ENCODE assay signal across 9 mouse cellular contexts in the genomic region with DNA sequence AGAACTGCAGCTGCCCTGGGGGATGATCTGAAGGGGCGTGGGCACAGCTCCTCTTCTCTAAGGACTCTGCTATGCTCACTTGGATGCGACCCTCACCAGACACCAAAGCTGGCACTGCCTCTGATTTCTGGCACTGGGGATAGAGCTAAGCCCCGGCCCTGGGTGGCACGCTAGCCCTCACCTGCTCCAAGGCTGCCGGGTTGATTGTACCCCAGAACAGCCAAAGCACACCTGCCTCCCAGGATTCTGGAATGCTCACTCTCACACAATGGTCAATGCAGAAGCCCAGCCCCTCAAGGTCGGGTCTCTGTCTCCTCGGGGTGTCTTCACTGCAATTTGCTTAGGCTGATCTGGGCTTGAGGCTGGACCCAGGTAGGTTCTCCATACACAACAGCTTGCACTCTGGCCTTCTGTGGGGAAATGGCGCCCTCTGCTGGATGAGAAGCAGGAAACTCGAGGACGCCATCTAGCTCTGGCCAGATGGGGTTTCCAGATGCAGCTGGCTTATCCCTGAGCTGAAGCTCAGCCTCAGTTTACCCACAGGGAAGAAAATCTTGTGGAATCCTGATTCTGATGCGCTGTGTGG. TPM values are rescaled to one million over a fixed set of nuclear protein-coding genes. Genes with fewer than 3 reads are reported as not detected.
DNase-seq lines count a peak whose midpoint lies in the region; ATAC-seq and TF ChIP-seq lines count a peak whose summit lies in the region.
"Had no signal": no experiment of that assay in that cellular context is flagged by ENCODE, and none has a peak within 500 bp of the region (broad histone marks: within the 10 kb centered on the region; RNA-seq: fewer than 3 reads in every experiment).

No protein-coding gene starts in this region.

- H3K4me2 ChIP-seq in heart, embryonic 15.5 days: no peak overlapping the region
- no peak overlapping the region for H3K4me2 ChIP-seq in liver, embryonic 11.5 days
- no peak overlapping the region for H3K4me2 ChIP-seq in neural tube, embryonic 11.5 days (ENCODE audit: low read depth)
- H3K4me2 ChIP-seq in stomach, embryonic 15.5 days: no peak overlapping the region
- H3K4me2 ChIP-seq: embryonic facial prominence, embryonic 12.5 days had no signal

- TF ChIP-seq POLR2A in bone marrow macrophage, adult 2 months (IDR thresholded peaks at IDR 0.05; ENCODE audit: borderline replicate concordance, low read depth, low read length): no peak

- no peaks in the 10 kb centered on the region for H3K4me1 ChIP-seq in bone marrow macrophage, adult 2 months (ENCODE audit: control insufficient read depth, insufficient read depth, low read length)
- H3K4me1 ChIP-seq in erythroblast, embryonic 14.5 days (ENCODE audit: control insufficient read depth): peaks cover 54% of the 10 kb centered on the region
- peaks cover 10% of the 10 kb centered on the region for H3K4me1 ChIP-seq in heart, embryonic 15.5 days (replicated peaks)
- peaks cover 8% of the 10 kb centered on the region; the same call in 1 of the 2 replicates for H3K4me1 ChIP-seq in liver, embryonic 11.5 days (replicated peaks; ENCODE audit: control insufficient read depth, insufficient read depth, low read length)
- no peaks in the 10 kb centered on the region for H3K4me1 ChIP-seq in neural tube, embryonic 11.5 days (ENCODE audit: control insufficient read depth, insufficient read depth, low read length)
- H3K4me1 ChIP-seq in stomach, embryonic 15.5 days: 0 out of 2 replicates have a peak, but pooled peaks cover 7% of the 10 kb centered on the region
- H3K4me1 ChIP-seq: embryonic facial prominence, embryonic 12.5 days had no signal

- DNase-seq in CD4-positive helper T cell, adult 2 months (ENCODE audit: low read depth, low spot score): peak; percentile 85
- peak; percentile 87 for DNase-seq in kidney, postnatal 14 days
- peak; percentile 77 for DNase-seq in liver, embryonic 11.5 days (ENCODE audit: low spot score)
- DNase-seq in neural tube, embryonic 11.5 days (ENCODE audit: low spot score): peak; percentile 82

- H3K27ac ChIP-seq in bone marrow macrophage, adult 2 months (ENCODE audit: insufficient read depth, low read depth, low read length): no peak overlapping the region
- no peak overlapping the region for H3K27ac ChIP-seq in heart, embryonic 15.5 days
- no peak overlapping the region for H3K27ac ChIP-seq in liver, embryonic 11.5 days (ENCODE audit: low read depth, low read length)
- H3K27ac ChIP-seq in neural tube, embryonic 11.5 days (ENCODE audit: low read depth, low read length): no peak overlapping the region
- peak overlapping the region; percentile 53 for H3K27ac ChIP-seq in stomach, embryonic 15.5 days
- H3K27ac ChIP-seq: embryonic facial prominence, embryonic 12.5 days had no signal

- H3K36me3 ChIP-seq in erythroblast, embryonic 14.5 days (ENCODE audit: control insufficient read depth): peaks cover 35% of the 10 kb centered on the region
- H3K36me3 ChIP-seq in heart, embryonic 15.5 days: no peaks in the 10 kb centered on the region
- no peaks in the 10 kb centered on the region for H3K36me3 ChIP-seq in liver, embryonic 11.5 days (ENCODE audit: control insufficient read depth, insufficient read depth, low read length)
- H3K36me3 ChIP-seq in neural tube, embryonic 11.5 days (ENCODE audit: control insufficient read depth, insufficient read depth, low read length): no peaks in the 10 kb centered on the region
- no peaks in the 10 kb centered on the region for H3K36me3 ChIP-seq in stomach, embryonic 15.5 days
- H3K36me3 ChIP-seq: embryonic facial prominence, embryonic 12.5 days had no signal

- ATAC-seq in heart, embryonic 15.5 days (replicated peaks; ENCODE audit: insufficient number of reproducible peaks, insufficient read depth, low FRiP score, low read depth): peak; percentile 34
- peak; percentile 62; the same call in 1 of the 2 replicates for ATAC-seq in liver, embryonic 11.5 days (replicated peaks; ENCODE audit: low FRiP score)
- ATAC-seq in neural tube, embryonic 11.5 days (ENCODE audit: insufficient read depth, low FRiP score, low TSS enrichment): peak; percentile 53; the same call in 1 of the 2 replicates
- peak; percentile 14; the same call in 1 of the 2 replicates for ATAC-seq in stomach, embryonic 15.5 days (ENCODE audit: insufficient read depth, low FRiP score, low read depth)

- H3K9me3 ChIP-seq in erythroblast, embryonic 14.5 days (ENCODE audit: control insufficient read depth, low read length): no peaks in the 10 kb centered on the region
- H3K9me3 ChIP-seq in heart, embryonic 15.5 days (replicated peaks): no peaks in the 10 kb centered on the region
- no peaks in the 10 kb centered on the region for H3K9me3 ChIP-seq in liver, embryonic 11.5 days (ENCODE audit: control insufficient read depth, low read length)
- H3K9me3 ChIP-seq in neural tube, embryonic 11.5 days (ENCODE audit: control insufficient read depth, low read length): no peaks in the 10 kb centered on the region
- no peaks in the 10 kb centered on the region for H3K9me3 ChIP-seq in stomach, embryonic 15.5 days
- H3K9me3 ChIP-seq: embryonic facial prominence, embryonic 12.5 days had no signal

- WGBS in heart, embryonic 15.5 days: 40% methylated on average over 11 of the region's 11 CpGs
- WGBS in liver, embryonic 11.5 days: 40% methylated on average over 11 of the region's 11 CpGs
- WGBS in neural tube, embryonic 11.5 days: 41% methylated on average over 11 of the region's 11 CpGs
- WGBS in stomach, embryonic 15.5 days: 41% methylated on average over 11 of the region's 11 CpGs

- no peak overlapping the region for H3K9ac ChIP-seq in heart, embryonic 15.5 days
- H3K9ac ChIP-seq in liver, embryonic 11.5 days (ENCODE audit: low read depth, low read length): no peak overlapping the region
- H3K9ac ChIP-seq in neural tube, embryonic 11.5 days (ENCODE audit: low read length): no peak overlapping the region
- no peak overlapping the region for H3K9ac ChIP-seq in stomach, embryonic 15.5 days
- H3K9ac ChIP-seq: embryonic facial prominence, embryonic 12.5 days had no signal

- H3K27me3 ChIP-seq in erythroblast, embryonic 14.5 days (ENCODE audit: control insufficient read depth): no peaks in the 10 kb centered on the region
- H3K27me3 ChIP-seq in heart, embryonic 15.5 days: no peaks in the 10 kb centered on the region
- no peaks in the 10 kb centered on the region for H3K27me3 ChIP-seq in liver, embryonic 11.5 days (replicated peaks; ENCODE audit: control insufficient read depth, insufficient read depth, low read length)
- H3K27me3 ChIP-seq in neural tube, embryonic 11.5 days (ENCODE audit: control insufficient read depth, insufficient read depth, low read length): no peaks in the 10 kb centered on the region
- no peaks in the 10 kb centered on the region for H3K27me3 ChIP-seq in stomach, embryonic 15.5 days (replicated peaks)
- H3K27me3 ChIP-seq: embryonic facial prominence, embryonic 12.5 days had no signal

- TF ChIP-seq CTCF in bone marrow macrophage, adult 2 months (IDR thresholded peaks at IDR 0.05; ENCODE audit: low read depth, low read length): peak; percentile 98

- H3K4me3 ChIP-seq in bone marrow macrophage, adult 2 months (ENCODE audit: insufficient read depth, low read length): no peak overlapping the region
- peak overlapping the region; percentile 3 for H3K4me3 ChIP-seq in erythroblast, embryonic 14.5 days (replicated peaks)
- no peak overlapping the region for H3K4me3 ChIP-seq in heart, embryonic 15.5 days
- no peak overlapping the region for H3K4me3 ChIP-seq in liver, embryonic 11.5 days (ENCODE audit: low read depth, low read length)
- no peak overlapping the region for H3K4me3 ChIP-seq in neural tube, embryonic 11.5 days (ENCODE audit: low read depth, low read length)
- no peak overlapping the region for H3K4me3 ChIP-seq in stomach, embryonic 15.5 days (replicated peaks)
- H3K4me3 ChIP-seq: embryonic facial prominence, embryonic 12.5 days had no signal

RNA-seq across cellular contexts. Expression of a gene that starts 10.9 kb away (rescaled TPM):
- 1.5 and 1.9 TPM in 2 replicates for polyA plus RNA-seq in bone marrow macrophage, adult 2 months (2012; ENCODE audit: insufficient read depth, insufficient read length, missing spikeins)
- 3.7 and 4.7 TPM in 2 replicates for polyA plus RNA-seq in erythroblast, embryonic 14.5 days (2012)
- polyA plus RNA-seq in heart, embryonic 15.5 days (2015; fragmentation: Nextera tagmentation; extraction: Ambion mirVana): 1.7 and 4.9 TPM in 2 replicates
- 4.1 and 4.8 TPM in 2 replicates for polyA plus RNA-seq in liver, embryonic 11.5 days (2014; fragmentation: Nextera tagmentation; extraction: Ambion mirVana)
- 1.7 TPM in 2 replicates for polyA plus RNA-seq in neural tube, embryonic 11.5 days (2014; fragmentation: Nextera tagmentation; extraction: Ambion mirVana)
- polyA plus RNA-seq in stomach, embryonic 15.5 days (2015; fragmentation: Nextera tagmentation; extraction: Ambion mirVana): 3.4 TPM in 2 replicates

RNA-seq across cellular contexts. Expression of a gene that starts 27.4 kb away (rescaled TPM):
- 11.5 and 17.8 TPM in 2 replicates for polyA plus RNA-seq in bone marrow macrophage, adult 2 months (2012; ENCODE audit: insufficient read depth, insufficient read length, missing spikeins)
- 8.6 and 8.7 TPM in 2 replicates for polyA plus RNA-seq in erythroblast, embryonic 14.5 days (2012)
- polyA plus RNA-seq in heart, embryonic 15.5 days (2015; fragmentation: Nextera tagmentation; extraction: Ambion mirVana): 18.2 and 22.3 TPM in 2 replicates
- polyA plus RNA-seq in liver, embryonic 11.5 days (2014; fragmentation: Nextera tagmentation; extraction: Ambion mirVana): 23.3 and 29.0 TPM in 2 replicates
- 17.4 and 18.0 TPM in 2 replicates for polyA plus RNA-seq in neural tube, embryonic 11.5 days (2014; fragmentation: Nextera tagmentation; extraction: Ambion mirVana)
- polyA plus RNA-seq in stomach, embryonic 15.5 days (2015; fragmentation: Nextera tagmentation; extraction: Ambion mirVana): 24.2 and 25.7 TPM in 2 replicates

RNA-seq across cellular contexts. Expression of a gene that starts 31.2 kb away (rescaled TPM):
- 51.0 and 68.2 TPM in 2 replicates for polyA plus RNA-seq in bone marrow macrophage, adult 2 months (2012; ENCODE audit: insufficient read depth, insufficient read length, missing spikeins)
- polyA plus RNA-seq in erythroblast, embryonic 14.5 days (2012): 14.6 and 17.3 TPM in 2 replicates
- polyA plus RNA-seq in heart, embryonic 15.5 days (2015; fragmentation: Nextera tagmentation; extraction: Ambion mirVana): 67.6 and 75.3 TPM in 2 replicates
- polyA plus RNA-seq in liver, embryonic 11.5 days (2014; fragmentation: Nextera tagmentation; extraction: Ambion mirVana): 122 and 138 TPM in 2 replicates
- 84.7 and 88.9 TPM in 2 replicates for polyA plus RNA-seq in neural tube, embryonic 11.5 days (2014; fragmentation: Nextera tagmentation; extraction: Ambion mirVana)
- 101 and 102 TPM in 2 replicates for polyA plus RNA-seq in stomach, embryonic 15.5 days (2015; fragmentation: Nextera tagmentation; extraction: Ambion mirVana)

RNA-seq across cellular contexts. Expression of a gene that starts 52.6 kb away (rescaled TPM):
- 16.8 and 18.2 TPM in 2 replicates for polyA plus RNA-seq in bone marrow macrophage, adult 2 months (2012; ENCODE audit: insufficient read depth, insufficient read length, missing spikeins)
- polyA plus RNA-seq in erythroblast, embryonic 14.5 days (2012): 19.6 and 21.1 TPM in 2 replicates
- polyA plus RNA-seq in heart, embryonic 15.5 days (2015; fragmentation: Nextera tagmentation; extraction: Ambion mirVana): 49.9 and 56.0 TPM in 2 replicates
- 31.3 TPM in 2 replicates for polyA plus RNA-seq in liver, embryonic 11.5 days (2014; fragmentation: Nextera tagmentation; extraction: Ambion mirVana)
- 50.3 and 52.3 TPM in 2 replicates for polyA plus RNA-seq in neural tube, embryonic 11.5 days (2014; fragmentation: Nextera tagmentation; extraction: Ambion mirVana)
- 36.2 and 37.1 TPM in 2 replicates for polyA plus RNA-seq in stomach, embryonic 15.5 days (2015; fragmentation: Nextera tagmentation; extraction: Ambion mirVana)
